Mouse (Mus musculus) megakaryocyte, embryonic 14.5 days (primary cell): Measurements from ENCODE around the gene Dicer1.

Source experiments
- FLI1 ChIP-seq: IDR thresholded peaks from 2 replicates; pipeline ENCODE4 v1.6.1; 2012; ENCODE audit warnings: low read length, inconsistent platforms, mixed read lengths
- GATA1 ChIP-seq: IDR thresholded peaks from 3 replicates; pipeline ENCODE4 v1.6.1; 2012; ENCODE audit warnings: mixed read lengths, low read length, inconsistent platforms, borderline replicate concordance

GRCm38 (mm10) chr12:104753686-104754085 is 1.9 kb upstream of the Dicer1 start:
- TF ChIP-seq GATA1 (no peak), FLI1 (no peak)
